Mouse (Mus musculus) small intestine, adult 2 months (tissue): ENCODE results near the gene Nubpl.

Experiments
- CTCF ChIP-seq: fragments of 200-500 bp; IDR thresholded peaks from 2 replicates; pipeline ENCODE4 v1.5.1; 2012; ENCODE audit warnings: low read depth, mild to moderate bottlenecking, control low read depth, inconsistent platforms, low read length, moderate library complexity, mixed read lengths; ENCODE audit not compliant: insufficient replicate concordance, insufficient read length; ENCODE audit errors: extremely low read depth
- POLR2A ChIP-seq: fragments of 200-500 bp; IDR thresholded peaks from 2 replicates; pipeline ENCODE4 v1.6.1; 2012; ENCODE audit warnings: low read depth, mild to moderate bottlenecking, control low read depth, inconsistent platforms, low read length, moderate library complexity

GRCm38 (mm10) chr12:52288941-52289567, 191.5 kb downstream of the Nubpl start:
- TF ChIP-seq CTCF, result no peak
- no peak for TF ChIP-seq POLR2A
